Mouse (Mus musculus): ENCODE measurements around the gene Ddx52.
A peak's percentile ranks its signal among the peaks of the same experiment; 100 is the strongest.

The Ddx52 gene

DNA sequence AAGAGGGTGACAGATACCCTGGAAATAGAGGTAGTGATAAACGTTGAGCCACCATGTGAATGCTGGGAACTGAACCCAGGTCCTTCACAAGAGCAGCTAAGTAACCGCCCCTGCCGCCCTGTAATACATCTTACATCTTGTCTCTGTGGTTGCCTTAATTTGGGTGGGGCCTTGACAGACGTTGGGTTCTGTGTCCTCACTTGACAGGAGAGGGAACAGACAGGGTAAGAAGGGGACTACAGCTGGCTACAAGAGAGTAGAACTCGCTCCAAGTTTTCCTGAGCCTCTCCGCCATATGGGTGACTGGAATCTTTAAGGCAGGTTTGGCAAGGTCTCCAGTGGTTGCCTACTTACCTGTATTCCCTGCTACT, 26.3 kb downstream of the Ddx52 start:
- no peak for DNase-seq (ENCODE audit: low spot score)

DNA sequence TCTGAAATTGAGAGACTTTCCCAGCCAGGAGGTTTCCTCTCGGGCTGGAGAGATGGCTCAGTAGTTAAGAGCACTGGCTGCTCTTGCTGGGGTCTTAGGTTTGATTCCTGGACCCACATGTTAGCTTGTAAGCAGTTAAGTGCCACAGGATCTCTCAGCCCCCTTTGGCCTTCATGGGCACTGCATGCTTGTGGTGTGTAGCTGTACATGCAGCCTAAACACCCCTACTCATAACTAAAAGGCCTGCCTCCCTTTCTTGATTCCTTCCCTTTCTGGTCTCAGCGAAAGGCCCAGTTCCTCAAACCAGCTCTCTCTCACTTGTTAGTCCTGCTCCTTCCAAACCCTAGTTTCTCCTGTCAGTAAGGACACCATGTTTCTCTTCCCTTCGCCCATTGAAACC, 27.2 kb downstream of the Ddx52 start:
- no peak for DNase-seq (ENCODE audit: low spot score)

DNA sequence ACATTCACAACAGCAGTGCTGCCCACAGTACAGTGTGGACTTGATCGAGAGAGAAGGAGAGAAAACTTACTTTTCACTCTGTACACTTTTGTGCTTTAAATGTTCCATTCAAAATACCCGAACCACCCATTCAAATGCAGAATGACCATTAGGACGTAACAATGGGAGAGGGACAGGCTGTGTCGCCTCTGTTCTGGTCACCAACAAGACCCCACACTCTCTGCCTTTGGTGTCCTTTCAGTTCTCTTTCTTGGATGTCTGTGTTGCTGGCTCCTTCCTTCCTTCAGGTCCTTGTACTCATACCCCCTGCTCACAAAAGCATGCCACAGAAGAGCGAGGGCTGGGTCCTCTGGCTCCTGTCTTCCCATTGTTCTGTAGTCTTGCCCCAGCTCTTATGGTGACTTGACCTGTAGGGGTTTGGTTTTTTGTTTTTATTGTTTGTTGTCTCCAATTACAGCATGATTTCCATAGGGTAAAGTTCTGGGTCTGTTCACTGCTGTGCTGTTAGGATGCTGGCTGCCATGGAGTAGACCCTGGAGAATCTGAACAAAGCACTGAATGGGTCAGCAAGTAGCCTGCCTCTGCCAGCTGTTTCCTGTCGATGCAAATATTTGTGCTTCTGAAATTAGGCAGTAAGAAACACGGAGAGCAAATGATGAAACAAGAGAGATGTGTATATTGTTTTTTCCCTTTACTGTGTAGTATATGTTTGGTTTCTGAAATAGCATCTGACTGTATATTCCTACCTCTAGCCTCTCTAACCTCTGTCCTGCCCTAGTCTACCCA, 32.9 kb downstream of the Ddx52 start:
- DNase-seq (ENCODE audit: low spot score), result no peak

- DNase-seq (ENCODE audit: low spot score), result no peak
These were observed 33.6 kb downstream of the Ddx52 start for GRCm38 (mm10) chr11:83975488-83975887.

DNA sequence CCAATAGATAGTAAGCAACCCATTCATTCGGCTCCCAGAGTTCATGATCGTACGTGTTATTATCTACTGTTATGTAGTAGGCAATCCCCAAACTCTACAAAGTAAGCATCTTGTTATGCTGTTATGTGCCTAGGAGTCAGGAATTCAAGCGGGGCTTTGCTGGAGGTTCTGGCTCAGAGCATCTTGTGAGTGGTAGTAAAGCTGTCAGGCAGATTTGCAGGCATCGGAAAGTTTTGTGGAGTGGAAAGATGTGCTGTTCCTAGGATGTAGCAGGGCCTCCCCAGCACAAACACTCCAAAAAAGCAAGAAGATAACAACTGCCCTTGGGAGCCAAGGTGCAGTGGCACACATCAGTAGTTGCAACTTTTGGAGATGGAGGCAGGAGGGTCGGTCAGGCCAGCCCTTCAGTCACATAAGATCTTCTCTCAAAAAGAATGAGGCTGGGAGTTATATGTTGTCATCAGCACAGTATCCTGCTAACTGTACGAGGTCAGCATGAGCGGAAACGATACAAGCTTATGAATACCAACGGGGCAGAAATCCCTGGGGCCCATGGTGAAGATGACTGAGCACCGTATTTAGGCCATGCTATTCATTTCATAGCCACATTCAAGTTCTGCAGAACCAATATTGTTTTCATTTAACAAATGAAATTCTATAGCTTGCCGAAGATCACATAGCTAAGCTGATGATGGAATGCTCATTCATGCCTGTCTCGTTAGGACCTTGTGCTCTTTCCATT, 34.5 kb downstream of the Ddx52 start:
- DNase-seq (ENCODE audit: low spot score), result no peak

DNA sequence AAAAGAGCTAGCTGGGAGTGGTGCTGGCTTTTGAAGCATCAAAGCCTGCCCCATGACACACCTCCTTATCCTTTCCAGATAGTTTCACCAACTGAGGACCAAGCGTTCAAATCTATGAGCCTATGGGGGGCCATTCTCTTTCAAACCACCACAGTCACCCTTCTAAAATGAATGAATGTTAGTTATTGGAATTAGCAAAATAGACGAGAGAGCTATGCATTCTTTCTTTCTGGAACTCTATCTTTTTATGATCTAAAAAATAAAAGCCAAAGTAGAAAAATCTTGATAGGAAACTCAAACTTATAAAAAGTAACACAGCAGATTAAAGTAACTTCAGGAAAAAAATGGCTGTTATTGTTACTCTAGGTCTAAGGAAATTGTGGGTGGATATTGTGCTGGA, 35.9 kb downstream of the Ddx52 start:
- no peak for DNase-seq (ENCODE audit: low spot score)

GRCm38 (mm10) chr11:83979992-83980391, 38.1 kb downstream of the Ddx52 start:
- no peak for DNase-seq (ENCODE audit: low spot score)

GRCm38 (mm10) chr11:83981338-83981737, 39.5 kb downstream of the Ddx52 start:
- DNase-seq (ENCODE audit: low spot score), result no peak

DNA sequence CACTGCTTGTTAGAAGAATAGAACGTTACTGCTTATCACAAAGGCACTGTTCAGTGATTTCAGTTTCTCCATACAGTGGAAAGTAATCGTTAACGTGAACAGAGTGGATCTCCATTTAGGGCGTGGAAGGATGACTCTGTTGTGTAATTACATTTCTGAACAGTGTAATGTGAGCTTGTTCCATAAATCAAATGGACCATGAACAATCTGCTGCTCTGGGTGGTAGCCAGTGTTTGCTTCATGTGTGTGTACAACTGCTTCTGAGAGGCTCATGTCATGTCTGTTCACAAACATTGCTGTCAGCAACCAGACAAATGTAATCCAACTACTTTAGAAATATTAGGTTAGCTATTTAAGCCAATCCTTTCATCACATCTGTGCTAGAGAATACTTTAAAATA, 49.8 kb downstream of the Ddx52 start:
- no peak for DNase-seq (ENCODE audit: low spot score)

DNA sequence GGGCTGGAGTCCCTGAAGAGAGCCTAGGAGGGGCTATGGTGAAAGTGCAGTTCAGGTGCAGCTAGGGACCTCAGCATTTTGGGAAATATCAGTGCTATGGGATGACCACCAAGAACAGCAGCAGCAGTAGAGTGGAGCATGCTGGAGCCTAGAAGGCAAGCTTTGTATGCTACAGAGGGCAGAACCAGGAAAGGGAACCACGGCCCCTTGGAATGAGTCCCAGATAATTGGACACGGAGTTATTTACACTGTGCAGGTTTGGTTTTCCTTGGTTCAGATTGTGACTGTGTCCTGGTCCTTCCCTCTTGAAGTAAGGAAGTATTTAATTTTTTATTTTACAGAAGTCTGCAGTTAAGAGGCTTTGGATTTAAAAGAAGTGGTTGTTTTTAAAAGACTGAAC, 51.6 kb downstream of the Ddx52 start:
- no peak for DNase-seq (ENCODE audit: low spot score)

GRCm38 (mm10) chr11:83994481-83994880, 52.6 kb downstream of the Ddx52 start:
- DNase-seq (ENCODE audit: low spot score), result no peak

DNA sequence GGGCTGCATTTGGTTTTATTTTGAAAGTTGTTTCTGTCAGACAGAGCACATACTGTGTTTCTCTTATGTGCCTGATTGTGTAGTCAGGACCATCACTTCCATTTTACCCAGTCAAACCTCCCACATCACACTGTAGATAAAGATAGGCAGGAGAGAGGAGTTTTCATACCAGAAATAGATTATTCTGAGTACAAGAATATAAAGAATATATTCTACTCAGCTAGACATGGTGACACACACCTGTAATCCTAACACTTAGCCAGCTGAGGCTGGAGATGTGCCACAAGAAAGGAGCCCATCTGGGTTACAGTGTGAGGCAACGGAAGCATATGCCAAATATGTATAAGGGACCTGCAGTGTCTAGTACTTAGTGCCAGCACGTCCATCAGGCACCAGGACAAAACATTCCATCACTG, 53.7 kb downstream of the Ddx52 start:
- no peak for DNase-seq (ENCODE audit: low spot score)

- no peak for DNase-seq (ENCODE audit: low spot score)
These were observed 55.5 kb downstream of the Ddx52 start for GRCm38 (mm10) chr11:83997171-83997868.

GRCm38 (mm10) chr11:83998993-83999392, 57.1 kb downstream of the Ddx52 start:
- no peak for DNase-seq (ENCODE audit: low spot score)

DNA sequence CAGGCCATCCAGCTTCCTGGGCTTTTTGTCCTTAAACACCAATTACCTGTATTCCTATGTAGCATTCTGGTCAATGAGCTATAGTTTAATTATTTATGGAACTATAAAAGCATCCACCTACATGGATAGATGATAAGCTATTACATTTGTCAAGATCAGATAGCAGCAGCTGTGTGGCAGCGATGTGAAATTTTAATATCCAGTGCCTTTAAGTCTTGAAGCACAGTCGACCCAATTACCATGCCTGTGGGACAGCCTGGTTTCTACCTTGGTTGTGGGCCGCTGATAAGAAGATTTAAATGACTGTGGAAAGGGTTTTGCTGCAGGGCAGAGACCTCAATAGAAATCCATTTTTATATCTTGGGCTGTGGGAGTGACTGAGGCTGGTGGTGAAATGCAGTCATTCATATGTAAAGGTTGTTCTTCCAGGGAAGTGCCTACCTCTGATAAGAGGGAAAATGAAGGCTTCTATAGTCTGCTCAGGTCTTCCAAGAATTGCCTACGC, 57.6 kb downstream of the Ddx52 start:
- no peak for DNase-seq (ENCODE audit: low spot score)

DNA sequence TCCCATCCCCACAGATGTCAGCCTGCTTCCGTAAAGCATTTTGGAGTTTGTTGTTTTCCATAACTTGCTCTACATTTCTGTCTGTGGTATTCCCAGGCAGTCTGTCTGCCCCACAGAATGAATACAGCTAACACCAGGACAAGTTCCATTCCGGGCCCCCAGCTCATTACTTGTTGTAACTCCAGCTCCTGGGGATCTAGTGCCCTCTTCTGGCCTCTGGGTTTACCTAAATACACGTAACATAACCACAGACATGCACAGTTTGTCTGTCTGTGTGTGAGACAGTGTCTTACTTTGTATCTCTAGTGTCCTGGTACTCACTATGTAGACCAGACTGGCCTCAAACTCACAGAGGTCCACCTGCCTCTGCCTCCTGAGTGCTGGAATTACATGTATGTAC, 59.4 kb downstream of the Ddx52 start:
- DNase-seq (ENCODE audit: low spot score), result peak; percentile 23

GRCm38 (mm10) chr11:84003986-84004385, 62.1 kb downstream of the Ddx52 start:
- DNase-seq (ENCODE audit: low spot score), result no peak

DNA sequence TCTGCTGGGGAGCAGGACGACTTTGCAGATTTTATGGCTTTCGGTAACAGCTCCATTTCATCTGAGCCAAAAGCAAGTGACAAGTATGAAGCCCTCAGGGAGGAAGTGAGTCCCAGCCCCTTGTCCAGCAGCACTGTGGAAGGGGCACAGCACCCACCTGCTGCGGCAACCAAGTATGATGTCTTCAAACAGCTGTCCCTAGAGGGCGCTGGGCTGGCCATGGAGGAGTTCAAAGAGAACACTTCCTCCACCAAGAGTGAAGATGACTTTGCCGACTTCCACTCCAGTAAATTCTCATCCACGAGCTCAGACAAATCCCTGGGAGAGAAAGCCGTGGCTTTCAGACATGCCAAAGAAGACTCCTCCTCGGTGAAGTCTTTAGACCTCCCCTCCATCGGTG, 67.1 kb downstream of the Ddx52 start:
- no peak for DNase-seq (ENCODE audit: low spot score)

- no peak for DNase-seq (ENCODE audit: low spot score)
These were observed 68.5 kb downstream of the Ddx52 start for GRCm38 (mm10) chr11:84010411-84010810.

DNA sequence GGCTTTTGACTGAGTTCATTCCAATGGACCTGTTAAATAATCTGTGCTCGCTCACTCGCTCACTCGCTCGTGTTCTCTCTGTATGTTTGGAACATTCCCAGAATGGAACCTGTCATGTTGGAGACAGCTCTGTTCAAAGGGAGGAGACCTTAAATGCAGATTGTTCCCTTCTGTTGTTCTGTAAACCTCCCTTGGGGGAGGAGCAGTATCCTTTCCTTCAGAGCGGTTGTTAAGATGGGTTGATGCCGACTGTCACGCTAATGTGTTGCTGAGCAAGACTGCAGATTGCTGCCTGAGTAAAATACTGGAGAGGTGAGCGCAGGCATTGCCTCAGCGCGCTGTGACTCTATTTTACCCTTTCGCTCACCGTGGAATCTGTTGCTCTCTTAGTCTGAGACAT, 69.2 kb downstream of the Ddx52 start:
- DNase-seq (ENCODE audit: low spot score), result peak; percentile 24

DNA sequence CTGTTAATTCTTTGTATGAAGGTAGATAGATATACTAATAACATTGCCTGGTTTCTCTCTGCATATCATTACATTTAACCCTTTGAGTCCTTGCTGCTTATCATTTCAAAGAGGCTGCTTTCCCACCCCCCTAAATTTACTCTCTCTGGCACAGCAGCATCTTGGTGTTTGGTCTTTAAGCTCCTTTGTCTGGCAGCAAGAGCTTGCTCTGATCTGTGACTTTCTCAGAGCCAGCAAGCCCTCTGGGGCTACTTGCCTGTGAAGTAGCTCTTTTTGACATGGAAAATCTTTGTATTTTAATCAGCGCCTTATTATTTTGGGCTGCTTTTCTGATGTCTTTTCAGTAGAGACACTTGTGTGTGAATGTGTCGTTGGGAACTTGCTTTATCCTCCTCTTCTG, 69.7 kb downstream of the Ddx52 start:
- DNase-seq (ENCODE audit: low spot score), result no peak
